Mouse (Mus musculus) cortical plate, adult 2 months (tissue): ENCODE data around the gene Tex264.

Experiments
- CTCF ChIP-seq: fragments of 200-500 bp; IDR thresholded peaks from 2 replicates; pipeline ENCODE4 v1.5.1; 2011; ENCODE audit warnings: mild to moderate bottlenecking, control low read depth, low read length; ENCODE audit not compliant: insufficient read depth; ENCODE audit errors: extremely low read depth
- POLR2A ChIP-seq: fragments of 200-500 bp; IDR thresholded peaks from 2 replicates; pipeline ENCODE4 v1.6.1; 2011; ENCODE audit warnings: mild to moderate bottlenecking, low read length, control low read depth; ENCODE audit not compliant: insufficient read depth; ENCODE audit errors: extremely low read depth

- TF ChIP-seq POLR2A = no peak
- TF ChIP-seq CTCF = no peak
These were observed 25.8 kb downstream of the Tex264 start for GRCm38 (mm10) chr9:106659935-106660334.
